ENCODE assay signal across 18 mouse cellular contexts in the genomic region with DNA sequence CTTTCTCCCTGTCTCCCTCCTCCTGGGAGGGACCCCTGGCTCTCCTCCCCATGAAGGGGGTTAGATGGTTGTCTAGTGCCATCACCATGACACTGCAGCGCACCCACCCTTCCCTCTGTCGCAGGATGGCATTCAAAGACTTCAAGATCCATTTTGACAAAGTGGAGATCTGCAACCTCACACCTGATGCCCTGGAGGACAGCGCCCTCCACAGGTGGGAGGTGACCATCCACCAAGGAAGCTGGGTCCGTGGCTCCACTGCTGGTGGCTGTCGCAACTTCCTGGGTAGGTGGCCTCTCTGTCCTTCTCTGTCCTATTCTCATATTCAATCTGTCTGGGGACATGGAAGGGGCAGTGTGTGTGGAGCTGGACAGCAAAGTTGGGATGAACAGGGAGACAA. TPM values are rescaled to one million over a fixed set of nuclear protein-coding genes. Genes with fewer than 3 reads are reported as not detected.
DNase-seq lines count a peak whose midpoint lies in the region; ATAC-seq and TF ChIP-seq lines count a peak whose summit lies in the region.
"Had no signal": no experiment of that assay in that cellular context is flagged by ENCODE, and none has a peak within 500 bp of the region (broad histone marks: within the 10 kb centered on the region; RNA-seq: fewer than 3 reads in every experiment).

No protein-coding gene starts in this region.

- H3K9ac ChIP-seq in intestine, postnatal 0 days (ENCODE audit: low read depth, low read length), result no peak overlapping the region
- H3K9ac ChIP-seq in intestine, embryonic 15.5 days, result no peak overlapping the region
- no peak overlapping the region for H3K9ac ChIP-seq in midbrain, postnatal 0 days (replicated peaks; ENCODE audit: low read length, poor library complexity, severe bottlenecking)
- no peak overlapping the region for H3K9ac ChIP-seq in midbrain, embryonic 13.5 days (replicated peaks)
- no peak overlapping the region for H3K9ac ChIP-seq in kidney, embryonic 16.5 days (replicated peaks; ENCODE audit: low read length)
- H3K9ac ChIP-seq: hindbrain, embryonic 15.5 days; neural tube, embryonic 13.5 days; stomach, embryonic 15.5 days had no signal

- H3K36me3 ChIP-seq in intestine, postnatal 0 days (ENCODE audit: control insufficient read depth, insufficient read depth), result no peaks in the 10 kb centered on the region
- H3K36me3 ChIP-seq in intestine, embryonic 15.5 days, result no peaks in the 10 kb centered on the region
- H3K36me3 ChIP-seq in midbrain, postnatal 0 days (ENCODE audit: insufficient read depth, low read length), result no peaks in the 10 kb centered on the region
- H3K36me3 ChIP-seq in midbrain, embryonic 13.5 days, result no peaks in the 10 kb centered on the region
- H3K36me3 ChIP-seq in kidney, embryonic 16.5 days (ENCODE audit: insufficient read depth, low read length), result no peaks in the 10 kb centered on the region
- H3K36me3 ChIP-seq: hindbrain, embryonic 15.5 days; neural tube, embryonic 13.5 days; stomach, embryonic 15.5 days had no signal

- H3K9me3 ChIP-seq in intestine, postnatal 0 days (ENCODE audit: control insufficient read depth), result no peaks in the 10 kb centered on the region
- no peaks in the 10 kb centered on the region for H3K9me3 ChIP-seq in intestine, embryonic 15.5 days
- no peaks in the 10 kb centered on the region for H3K9me3 ChIP-seq in midbrain, postnatal 0 days (ENCODE audit: low read length)
- no peaks in the 10 kb centered on the region for H3K9me3 ChIP-seq in midbrain, embryonic 13.5 days
- no peaks in the 10 kb centered on the region for H3K9me3 ChIP-seq in kidney, embryonic 16.5 days (ENCODE audit: low read length)
- H3K9me3 ChIP-seq: hindbrain, embryonic 15.5 days; neural tube, embryonic 13.5 days; stomach, embryonic 15.5 days had no signal

- no peak overlapping the region for H3K4me2 ChIP-seq in intestine, postnatal 0 days (replicated peaks; ENCODE audit: low read depth)
- H3K4me2 ChIP-seq in intestine, embryonic 15.5 days (replicated peaks), result no peak overlapping the region
- no peak overlapping the region for H3K4me2 ChIP-seq in midbrain, postnatal 0 days (ENCODE audit: low read depth, low read length, poor library complexity, severe bottlenecking)
- no peak overlapping the region for H3K4me2 ChIP-seq in midbrain, embryonic 13.5 days (replicated peaks)
- H3K4me2 ChIP-seq in kidney, embryonic 16.5 days (replicated peaks; ENCODE audit: low read depth, low read length), result no peak overlapping the region
- H3K4me2 ChIP-seq: hindbrain, embryonic 15.5 days; neural tube, embryonic 13.5 days; stomach, embryonic 15.5 days had no signal

- H3K27me3 ChIP-seq in intestine, postnatal 0 days (replicated peaks; ENCODE audit: control insufficient read depth, insufficient read depth, low read length), result no peaks in the 10 kb centered on the region
- no peaks in the 10 kb centered on the region for H3K27me3 ChIP-seq in intestine, embryonic 15.5 days (replicated peaks)
- no peaks in the 10 kb centered on the region for H3K27me3 ChIP-seq in midbrain, postnatal 0 days (ENCODE audit: insufficient read depth, low read length)
- H3K27me3 ChIP-seq in midbrain, embryonic 13.5 days, result no peaks in the 10 kb centered on the region
- H3K27me3 ChIP-seq in kidney, embryonic 16.5 days (ENCODE audit: insufficient read depth, low read length), result no peaks in the 10 kb centered on the region
- H3K27me3 ChIP-seq: hindbrain, embryonic 15.5 days; neural tube, embryonic 13.5 days had no signal

- peak; percentile 34 to 64 for DNase-seq in adrenal gland, adult (ENCODE audit: inconsistent age in 2 of 2, low spot score in 1 of 2)
- no peak for DNase-seq in adrenal gland, postnatal 4 days (ENCODE audit: low spot score in 2 of 2)
- no peak for DNase-seq in midbrain, postnatal 0 days (ENCODE audit: low spot score)
- DNase-seq: cerebellum, adult 9-11 months; gastrocnemius, postnatal 36 days; kidney, postnatal 10 days; retina, postnatal 1 day had no signal

- WGBS in intestine, postnatal 0 days, result 64% methylated on average over 5 of the region's 5 CpGs
- 72% methylated on average over 5 of the region's 5 CpGs for WGBS in intestine, embryonic 15.5 days
- WGBS in midbrain, postnatal 0 days, result 71% methylated on average over 5 of the region's 5 CpGs
- WGBS in midbrain, embryonic 13.5 days, result 76% methylated on average over 5 of the region's 5 CpGs
- 62% methylated on average over 5 of the region's 5 CpGs for WGBS in kidney, embryonic 16.5 days

- peak; percentile 41 for TF ChIP-seq CTCF in intestine, postnatal 0 days (IDR thresholded peaks at IDR 0.05; ENCODE audit: low read depth)
- 0 out of 2 replicates have a peak, but pooled peaks have one; percentile 14 for TF ChIP-seq CTCF in midbrain, postnatal 0 days (IDR thresholded peaks at IDR 0.05)

- H3K4me3 ChIP-seq in intestine, postnatal 0 days (ENCODE audit: low read depth, low read length), result no peak overlapping the region
- H3K4me3 ChIP-seq in intestine, embryonic 15.5 days (replicated peaks), result no peak overlapping the region
- no peak overlapping the region for H3K4me3 ChIP-seq in midbrain, postnatal 0 days (ENCODE audit: low read depth, low read length)
- H3K4me3 ChIP-seq in midbrain, embryonic 13.5 days (replicated peaks), result no peak overlapping the region
- H3K4me3 ChIP-seq in kidney, embryonic 16.5 days (ENCODE audit: low read length), result no peak overlapping the region
- H3K4me3 ChIP-seq: erythroblast, embryonic 14.5 days; hindbrain, embryonic 15.5 days; neural tube, embryonic 13.5 days; stomach, embryonic 15.5 days had no signal

- H3K4me1 ChIP-seq in intestine, postnatal 0 days (replicated peaks; ENCODE audit: control insufficient read depth, insufficient read depth, low read length), result no peaks in the 10 kb centered on the region
- H3K4me1 ChIP-seq in intestine, embryonic 15.5 days (replicated peaks), result no peaks in the 10 kb centered on the region
- H3K4me1 ChIP-seq in midbrain, postnatal 0 days (ENCODE audit: insufficient read depth, low read length), result no peaks in the 10 kb centered on the region
- H3K4me1 ChIP-seq in midbrain, embryonic 13.5 days (replicated peaks), result no peaks in the 10 kb centered on the region
- no peaks in the 10 kb centered on the region for H3K4me1 ChIP-seq in kidney, embryonic 16.5 days (ENCODE audit: insufficient read depth, low read length)
- H3K4me1 ChIP-seq: hindbrain, embryonic 15.5 days; neural tube, embryonic 13.5 days had no signal

- H3K27ac ChIP-seq in intestine, postnatal 0 days (ENCODE audit: low read depth, low read length), result no peak overlapping the region
- no peak overlapping the region for H3K27ac ChIP-seq in intestine, embryonic 15.5 days
- no peak overlapping the region for H3K27ac ChIP-seq in midbrain, postnatal 0 days (ENCODE audit: low read depth, low read length)
- H3K27ac ChIP-seq in midbrain, embryonic 13.5 days, result no peak overlapping the region
- no peak overlapping the region for H3K27ac ChIP-seq in kidney, embryonic 16.5 days (ENCODE audit: low read length)
- H3K27ac ChIP-seq: hindbrain, embryonic 15.5 days; neural tube, embryonic 13.5 days; stomach, embryonic 15.5 days had no signal

- no peak for ATAC-seq in intestine, postnatal 0 days
- no peak for ATAC-seq in intestine, embryonic 15.5 days
- ATAC-seq in midbrain, postnatal 0 days (ENCODE audit: low FRiP score), result no peak
- no peak for ATAC-seq in midbrain, embryonic 13.5 days
- no peak for ATAC-seq in megakaryocyte, adult 5-6 weeks (ENCODE audit: poor library complexity, severe bottlenecking)
- ATAC-seq in kidney, embryonic 16.5 days (ENCODE audit: low FRiP score, low TSS enrichment), result no peak

RNA-seq across cellular contexts. Expression of a gene that starts 28.2 kb away (rescaled TPM):
- under 1 TPM; 0.23 to 0.59 TPM for total RNA-seq in adrenal gland, postnatal 4 days (2021)
- 2.0 and 2.7 TPM in 2 replicates for polyA plus RNA-seq in intestine, postnatal 0 days (2015; fragmentation: Nextera tagmentation; extraction: Ambion mirVana)
- polyA plus RNA-seq in intestine, embryonic 15.5 days (2015; fragmentation: Nextera tagmentation; extraction: Ambion mirVana), result 1.6 and 1.7 TPM in 2 replicates
- total RNA-seq in midbrain, postnatal 0 days (2014; rRNA removed), result 0.27 TPM in 1 of 2 replicates, not detected in the other
- 0.43 and 0.52 TPM in 2 replicates for polyA plus RNA-seq in midbrain, postnatal 0 days (2015; fragmentation: Nextera tagmentation; extraction: Ambion mirVana)
- polyA plus RNA-seq in midbrain, embryonic 13.5 days (2015; fragmentation: Nextera tagmentation; extraction: Ambion mirVana), result 0.07 and 0.10 TPM in 2 replicates
- not detected in 2 replicates for total RNA-seq in megakaryocyte, adult 5-6 weeks (2015)
- not detected in 2 replicates for total RNA-seq in megakaryocyte, adult 5-6 weeks (2017)
- polyA plus RNA-seq in kidney, embryonic 16.5 days (2015; fragmentation: Nextera tagmentation; extraction: Ambion mirVana), result not detected in 2 replicates
- total RNA-seq: gastrocnemius, postnatal 36 days; megakaryocyte progenitor cell, adult 5-6 weeks had no signal
- polyA plus RNA-seq: brain, embryonic 14.5 days; erythroblast, embryonic 14.5 days had no signal

RNA-seq across cellular contexts. Expression of a gene that starts 34.6 kb away (rescaled TPM):
- 100 to 1,000 TPM in 1 of 2 experiments, 1 to 10 TPM in 1; 8.3 to 104 TPM for total RNA-seq in adrenal gland, postnatal 4 days (2021)
- 11.3 and 11.8 TPM in 2 replicates for polyA plus RNA-seq in intestine, postnatal 0 days (2015; fragmentation: Nextera tagmentation; extraction: Ambion mirVana)
- 4.1 and 5.8 TPM in 2 replicates for polyA plus RNA-seq in intestine, embryonic 15.5 days (2015; fragmentation: Nextera tagmentation; extraction: Ambion mirVana)
- 75.5 and 104 TPM in 2 replicates for total RNA-seq in midbrain, postnatal 0 days (2014; rRNA removed)
- 65.9 and 83.6 TPM in 2 replicates for polyA plus RNA-seq in midbrain, postnatal 0 days (2015; fragmentation: Nextera tagmentation; extraction: Ambion mirVana)
- not detected in 2 replicates for polyA plus RNA-seq in midbrain, embryonic 13.5 days (2015; fragmentation: Nextera tagmentation; extraction: Ambion mirVana)
- 0.27 TPM in 1 of 2 replicates, not detected in the other for total RNA-seq in megakaryocyte, adult 5-6 weeks (2015)
- total RNA-seq in megakaryocyte, adult 5-6 weeks (2017), result 0.11 and 0.94 TPM in 2 replicates
- 1.5 and 2.2 TPM in 2 replicates for polyA plus RNA-seq in kidney, embryonic 16.5 days (2015; fragmentation: Nextera tagmentation; extraction: Ambion mirVana)
- total RNA-seq: megakaryocyte progenitor cell, adult 5-6 weeks had no signal

RNA-seq across cellular contexts. Expression of a gene that starts 59.1 kb away (rescaled TPM):
- 10 to 100 TPM; 75.8 to 77.2 TPM for total RNA-seq in adrenal gland, postnatal 4 days (2021)
- 22.1 and 22.6 TPM in 2 replicates for polyA plus RNA-seq in intestine, postnatal 0 days (2015; fragmentation: Nextera tagmentation; extraction: Ambion mirVana)
- polyA plus RNA-seq in intestine, embryonic 15.5 days (2015; fragmentation: Nextera tagmentation; extraction: Ambion mirVana), result 24.4 TPM in 2 replicates
- total RNA-seq in midbrain, postnatal 0 days (2014; rRNA removed), result 87.6 and 88.0 TPM in 2 replicates
- polyA plus RNA-seq in midbrain, postnatal 0 days (2015; fragmentation: Nextera tagmentation; extraction: Ambion mirVana), result 30.1 and 31.4 TPM in 2 replicates
- 15.7 and 18.1 TPM in 2 replicates for polyA plus RNA-seq in midbrain, embryonic 13.5 days (2015; fragmentation: Nextera tagmentation; extraction: Ambion mirVana)
- total RNA-seq in megakaryocyte, adult 5-6 weeks (2015), result 6.2 and 7.5 TPM in 2 replicates
- 1.6 and 2.1 TPM in 2 replicates for total RNA-seq in megakaryocyte, adult 5-6 weeks (2017)
- 28.0 and 31.7 TPM in 2 replicates for polyA plus RNA-seq in kidney, embryonic 16.5 days (2015; fragmentation: Nextera tagmentation; extraction: Ambion mirVana)

Comparison
In these comparisons a context has a peak if more than half of its experiments do, and no peak if none do; other contexts are left out.
1. DNase-seq: peak in adrenal gland, adult (2 of 2); none in adrenal gland, postnatal 4 days (0 of 2) and midbrain, postnatal 0 days (single experiment).